Mouse (Mus musculus): ENCODE data around the gene Cdc6.
A peak's percentile ranks its signal among the peaks of the same experiment; 100 is the strongest.
"Not testable (repeated sequence)": the region's sequence is repeated elsewhere in the genome, so short reads cannot be mapped to it uniquely, and the experiment has no call there.

Gene Cdc6

DNA sequence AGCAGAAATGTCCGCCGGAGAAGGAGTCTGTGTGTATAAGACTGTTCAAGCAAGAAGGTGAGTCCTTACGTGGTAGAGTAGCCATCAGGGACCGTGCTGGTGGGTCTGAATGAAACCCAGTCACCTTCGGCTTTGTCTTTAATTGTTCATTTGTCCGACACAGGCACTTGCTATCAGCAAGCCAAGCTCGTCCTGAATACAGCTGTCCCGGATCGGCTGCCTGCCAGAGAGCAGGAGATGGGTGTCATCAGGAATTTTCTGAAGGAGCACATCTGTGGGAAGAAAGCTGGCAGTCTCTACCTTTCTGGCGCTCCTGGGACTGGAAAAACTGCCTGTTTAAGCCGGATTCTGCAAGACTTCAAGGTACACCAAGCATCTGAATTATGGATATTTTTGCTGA is 2.8 kb downstream of the Cdc6 start:
- no peak for DNase-seq

DNA sequence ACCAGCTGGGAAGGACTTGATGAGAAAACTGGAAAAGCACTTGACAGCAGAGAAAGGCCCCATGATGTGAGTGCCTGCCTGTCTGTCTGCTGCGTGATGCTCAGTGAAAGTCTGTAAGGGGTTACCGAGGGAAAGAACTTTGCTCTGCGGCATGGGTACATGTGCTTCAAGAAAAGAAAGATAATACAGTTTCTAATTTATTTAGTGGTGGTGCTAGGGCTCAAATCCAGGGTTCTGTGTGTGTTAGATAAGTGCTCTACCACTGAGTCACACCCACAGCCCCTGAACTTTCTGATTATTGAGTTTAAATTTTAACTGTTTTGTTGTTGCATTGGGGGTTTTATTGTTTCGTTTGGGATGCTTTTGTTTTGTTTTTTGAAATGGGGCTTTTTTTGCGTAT is 3.9 kb downstream of the Cdc6 start:
- no peak for DNase-seq

DNA sequence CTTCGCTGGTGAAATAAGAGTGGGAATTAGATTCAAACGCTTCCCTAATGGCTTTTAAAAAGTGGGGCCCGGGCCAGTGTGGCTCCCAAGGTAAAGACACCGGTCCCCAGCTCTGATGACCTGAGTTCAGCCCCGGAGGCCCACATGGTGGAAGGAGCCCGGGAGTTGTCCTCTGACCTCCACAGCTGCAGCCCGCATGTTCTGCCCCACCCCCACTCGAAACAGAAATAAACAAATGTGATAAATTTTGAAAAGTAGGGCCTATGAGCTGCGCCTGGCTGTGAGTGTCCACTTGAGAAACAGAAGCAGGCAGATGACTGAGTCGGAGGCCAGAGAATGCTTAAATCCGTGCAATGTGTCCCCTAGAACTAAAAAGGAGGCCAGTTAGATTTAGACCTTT is 6.6 kb downstream of the Cdc6 start:
- DNase-seq = no peak

DNA sequence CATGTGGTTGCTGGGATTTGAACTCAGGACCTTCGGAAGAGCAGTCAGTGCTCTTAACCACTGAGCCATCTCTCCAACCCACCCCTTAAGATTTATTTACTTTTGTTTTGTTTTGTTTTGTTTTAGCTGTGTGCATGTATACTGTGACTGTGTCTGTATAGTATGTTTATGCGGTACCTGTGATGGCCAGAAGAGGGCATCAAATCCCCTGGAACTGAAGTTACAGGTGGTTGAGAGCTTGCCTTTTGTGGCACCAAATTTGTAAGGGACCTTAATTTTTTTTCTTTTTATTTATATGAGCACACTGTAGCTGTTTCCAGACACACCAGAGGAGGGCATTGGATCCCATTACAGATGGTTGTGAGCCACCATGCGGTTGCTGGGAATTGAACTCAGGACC is 8.8 kb downstream of the Cdc6 start:
- DNase-seq = not testable (repeated sequence)

- no peak for DNase-seq
Observed at GRCm38 (mm10) chr11:98917428-98918005, 9.9 kb downstream of the Cdc6 start.

GRCm38 (mm10) chr11:98918231-98918630 is 10.6 kb downstream of the Cdc6 start:
- no peak for DNase-seq

GRCm38 (mm10) chr11:98919009-98919408 is 11.4 kb downstream of the Cdc6 start:
- no peak for DNase-seq

GRCm38 (mm10) chr11:98921813-98922212 is 14.2 kb downstream of the Cdc6 start:
- DNase-seq = peak; percentile 62

GRCm38 (mm10) chr11:98922307-98922706 is 14.7 kb downstream of the Cdc6 start:
- DNase-seq = peak; percentile 73

DNA sequence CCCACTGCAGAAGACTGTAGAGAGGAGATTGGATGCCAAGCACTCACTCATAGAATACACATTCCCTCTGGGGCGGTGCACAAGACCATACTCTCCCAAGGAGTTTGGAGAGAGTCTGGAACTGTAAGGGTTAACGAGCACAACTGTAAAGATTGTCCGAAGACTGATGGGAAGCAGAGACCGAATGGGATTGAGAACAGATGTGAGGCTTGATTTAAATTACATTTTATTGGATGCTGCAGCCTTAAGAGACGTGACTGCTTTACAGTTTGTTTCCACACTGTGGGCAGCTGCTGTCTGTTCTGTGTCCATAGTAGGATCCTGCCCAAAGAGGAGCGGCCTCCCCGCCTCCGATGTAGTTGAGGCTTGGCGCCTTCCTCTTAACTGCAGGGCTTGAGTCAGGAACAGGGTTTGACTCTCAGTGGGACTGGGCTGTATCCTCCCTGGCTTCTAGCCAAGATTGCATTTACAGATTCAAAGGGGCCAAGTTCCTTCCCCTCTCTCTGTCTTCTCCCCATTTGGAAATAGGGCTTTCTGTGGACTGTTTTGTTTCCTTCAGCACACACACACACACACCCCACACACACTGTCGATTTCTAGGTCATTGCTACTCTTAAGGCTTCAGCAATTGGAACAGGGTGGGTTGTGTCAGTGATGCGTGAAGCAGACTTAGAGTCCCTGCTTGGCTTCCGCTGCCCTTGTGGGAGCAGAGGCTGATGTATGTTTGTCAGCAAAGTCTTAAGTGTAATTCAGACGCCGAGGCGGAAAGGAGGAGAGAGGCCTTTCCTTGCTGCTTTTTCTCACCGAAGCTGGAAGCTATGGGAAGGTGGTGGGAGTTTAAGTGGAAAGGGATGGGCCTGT is 15.5 kb downstream of the Cdc6 start:
- peak; percentile 32 for DNase-seq

GRCm38 (mm10) chr11:98924633-98925175 is 17.1 kb downstream of the Cdc6 start:
- peak; percentile 25 for DNase-seq

DNA sequence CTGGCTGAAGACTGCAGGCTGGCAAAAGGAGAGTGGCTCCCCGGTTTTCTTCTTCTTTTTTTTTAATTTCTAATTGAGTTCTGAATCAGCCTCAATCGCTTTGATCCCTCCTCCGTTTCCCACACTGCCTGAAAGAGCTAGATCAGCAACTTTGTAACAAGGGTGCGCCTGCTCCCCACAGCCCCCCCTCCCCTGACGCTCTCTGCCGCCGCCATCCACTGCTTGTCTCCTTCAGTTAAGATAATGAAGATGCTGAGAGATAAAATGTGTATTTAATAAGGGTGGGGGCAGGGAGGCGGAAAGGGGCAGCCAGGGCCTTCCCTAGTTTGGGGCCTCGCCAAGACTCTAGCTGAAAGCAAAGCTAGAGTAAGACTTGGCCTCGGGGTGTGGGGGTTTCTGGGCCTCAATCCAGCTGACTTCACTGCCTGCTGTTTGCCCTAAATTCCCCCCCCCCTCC is 17.7 kb downstream of the Cdc6 start:
- DNase-seq = peak; percentile 43

DNA sequence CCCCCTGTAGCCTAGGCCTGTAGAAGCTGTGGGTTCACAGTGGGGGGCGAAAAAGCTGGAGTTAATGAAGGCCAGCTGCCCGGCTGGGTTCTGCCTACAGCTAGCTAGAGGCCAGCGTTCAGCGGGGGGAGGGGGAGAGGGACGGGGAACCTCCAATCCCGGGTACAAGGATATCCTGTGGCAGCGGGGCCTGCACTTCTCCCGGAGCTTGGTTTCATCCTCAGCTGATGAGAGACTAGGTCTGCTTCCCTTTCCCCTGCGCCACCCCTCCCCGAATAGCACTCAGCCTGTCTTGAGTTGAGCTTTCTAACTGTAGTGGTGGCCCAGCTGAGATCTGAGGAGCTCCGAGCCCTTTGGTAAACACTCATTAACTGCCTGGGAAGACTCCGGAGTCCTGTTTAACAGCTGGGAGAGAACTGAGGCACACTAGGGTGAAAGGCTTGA is 18.3 kb downstream of the Cdc6 start:
- peak; percentile 51 for DNase-seq

DNA sequence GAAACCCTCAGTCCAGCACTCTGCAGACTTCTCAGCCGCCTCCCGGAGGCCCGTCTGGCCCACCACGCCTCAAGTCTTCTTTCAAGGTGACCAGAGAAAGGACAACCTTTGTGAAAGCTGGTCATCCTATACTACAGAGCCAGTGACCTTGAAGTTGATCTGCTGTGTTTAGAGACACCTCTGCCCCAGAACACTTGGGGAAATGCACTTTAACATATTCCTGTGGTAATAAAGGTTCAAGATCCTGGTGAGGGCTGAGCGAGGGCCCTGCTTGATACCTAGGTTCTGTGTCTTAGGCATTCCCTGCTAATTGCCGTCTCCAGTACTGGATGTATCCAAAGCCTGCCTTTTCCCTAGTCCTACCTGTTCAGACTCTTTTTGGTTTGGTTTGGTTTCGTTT is 19.0 kb downstream of the Cdc6 start:
- peak; percentile 39 for DNase-seq

GRCm38 (mm10) chr11:98927438-98928076 is 20.0 kb downstream of the Cdc6 start, which contains the start of gene Rara:
Gene Rara, plus strand, starts transcription at chr11:98927818.
- peak; percentile 77 for DNase-seq

DNA sequence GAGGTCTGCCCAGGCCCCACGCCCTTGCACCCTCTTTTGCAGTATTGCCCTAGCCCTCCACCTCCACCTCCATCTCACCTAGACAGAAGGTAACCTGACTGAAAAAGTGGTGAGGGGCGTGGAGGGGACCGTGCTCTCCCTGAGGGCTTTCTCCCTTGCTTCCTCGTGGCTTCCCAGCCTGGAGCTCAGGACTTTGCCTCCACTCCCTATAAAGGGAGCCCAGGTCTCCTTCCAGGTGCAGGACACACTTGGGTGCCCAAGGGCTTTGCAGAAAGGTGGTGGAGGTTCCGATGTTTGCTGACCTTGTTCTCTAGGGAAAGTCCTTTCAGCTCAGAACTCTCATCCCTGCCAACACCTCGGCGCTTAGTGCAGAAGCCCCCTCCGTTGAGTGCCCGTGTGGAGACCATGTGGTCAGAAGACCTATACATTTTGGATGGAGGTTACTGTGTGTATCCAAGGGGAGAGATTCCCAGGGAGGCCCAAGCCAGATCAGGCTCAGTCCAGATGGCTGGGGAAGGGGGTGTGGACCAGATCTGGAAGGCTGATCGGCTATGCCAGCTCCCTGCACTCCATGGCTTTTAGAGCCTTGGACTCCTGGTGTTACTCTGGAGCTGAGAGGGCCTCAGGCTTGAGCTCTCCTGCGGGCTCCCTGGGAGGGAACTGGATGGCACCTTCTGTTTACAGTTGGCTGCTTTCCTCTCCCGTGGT is 20.7 kb downstream of the Cdc6 start:
- DNase-seq = peak; percentile 80

DNA sequence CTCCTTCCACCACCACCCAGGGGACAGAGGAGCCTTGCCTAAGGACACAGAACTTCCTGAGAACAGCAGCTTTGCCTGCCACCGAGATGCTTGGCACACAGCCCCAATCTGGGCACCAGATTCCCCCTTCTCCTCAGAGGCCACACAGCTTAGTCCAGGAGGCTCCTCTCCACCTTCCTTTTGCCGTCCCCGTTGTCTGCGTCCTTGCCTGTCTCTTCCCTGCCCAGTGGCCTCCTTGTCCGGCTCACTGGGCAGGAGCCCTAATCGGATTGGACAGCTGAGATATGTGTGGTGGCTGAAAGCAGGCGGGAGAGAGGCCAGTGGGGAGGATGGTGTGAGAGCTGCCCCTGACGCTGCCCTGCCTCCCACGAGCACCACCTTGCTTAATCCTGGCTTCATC is 21.9 kb downstream of the Cdc6 start:
- DNase-seq = peak; percentile 84

- DNase-seq = peak; percentile 89
Observed at GRCm38 (mm10) chr11:98930127-98930601, 22.6 kb downstream of the Cdc6 start.

DNA sequence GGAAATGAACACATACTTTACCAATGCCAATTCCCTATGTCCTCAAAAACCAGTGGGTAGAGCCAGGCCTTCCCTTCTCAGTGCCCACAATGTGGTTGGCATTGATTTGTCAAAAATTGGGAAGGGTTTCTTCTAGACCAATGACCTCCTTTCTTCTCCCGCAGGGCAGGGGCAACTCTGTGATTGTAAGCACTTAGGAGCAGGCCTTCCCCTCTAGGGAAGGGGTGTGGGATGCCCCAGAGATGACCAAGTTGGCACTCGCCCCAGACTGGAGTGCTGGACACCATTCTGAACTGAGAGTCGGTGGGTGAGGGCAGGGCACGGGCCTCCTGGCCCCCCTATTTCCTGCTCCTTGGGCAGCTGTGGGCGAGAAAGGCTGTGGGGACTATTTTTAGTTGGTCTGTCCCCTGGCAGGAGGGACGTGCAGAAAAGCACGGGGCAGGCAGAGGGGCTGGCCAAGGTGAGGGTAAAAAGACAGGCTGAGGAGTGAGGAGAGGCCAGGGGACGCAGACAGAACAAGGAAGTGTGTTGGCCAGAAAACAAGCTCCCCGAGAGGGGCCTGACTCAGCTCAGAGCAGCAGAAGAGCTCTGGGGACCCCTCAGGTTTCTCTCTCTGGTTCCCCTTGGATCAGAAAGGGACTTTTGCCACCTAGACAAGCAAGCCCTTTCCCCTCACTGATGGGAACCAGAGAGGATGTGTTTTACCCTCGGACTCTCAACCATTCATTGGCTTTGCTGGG is 23.3 kb downstream of the Cdc6 start:
- DNase-seq = peak; percentile 70

GRCm38 (mm10) chr11:98931513-98932292 is 24.1 kb downstream of the Cdc6 start:
- peak; percentile 68 for DNase-seq
